Mouse (Mus musculus): ENCODE results near the gene Adam12. TPM values are rescaled to one million over a fixed set of nuclear protein-coding genes. Genes with fewer than 3 reads are reported as not detected.

Gene Adam12
- polyA plus RNA-seq (2015; fragmentation: Nextera tagmentation; extraction: Ambion mirVana), result 2.3 and 2.8 TPM in 2 replicates

DNA sequence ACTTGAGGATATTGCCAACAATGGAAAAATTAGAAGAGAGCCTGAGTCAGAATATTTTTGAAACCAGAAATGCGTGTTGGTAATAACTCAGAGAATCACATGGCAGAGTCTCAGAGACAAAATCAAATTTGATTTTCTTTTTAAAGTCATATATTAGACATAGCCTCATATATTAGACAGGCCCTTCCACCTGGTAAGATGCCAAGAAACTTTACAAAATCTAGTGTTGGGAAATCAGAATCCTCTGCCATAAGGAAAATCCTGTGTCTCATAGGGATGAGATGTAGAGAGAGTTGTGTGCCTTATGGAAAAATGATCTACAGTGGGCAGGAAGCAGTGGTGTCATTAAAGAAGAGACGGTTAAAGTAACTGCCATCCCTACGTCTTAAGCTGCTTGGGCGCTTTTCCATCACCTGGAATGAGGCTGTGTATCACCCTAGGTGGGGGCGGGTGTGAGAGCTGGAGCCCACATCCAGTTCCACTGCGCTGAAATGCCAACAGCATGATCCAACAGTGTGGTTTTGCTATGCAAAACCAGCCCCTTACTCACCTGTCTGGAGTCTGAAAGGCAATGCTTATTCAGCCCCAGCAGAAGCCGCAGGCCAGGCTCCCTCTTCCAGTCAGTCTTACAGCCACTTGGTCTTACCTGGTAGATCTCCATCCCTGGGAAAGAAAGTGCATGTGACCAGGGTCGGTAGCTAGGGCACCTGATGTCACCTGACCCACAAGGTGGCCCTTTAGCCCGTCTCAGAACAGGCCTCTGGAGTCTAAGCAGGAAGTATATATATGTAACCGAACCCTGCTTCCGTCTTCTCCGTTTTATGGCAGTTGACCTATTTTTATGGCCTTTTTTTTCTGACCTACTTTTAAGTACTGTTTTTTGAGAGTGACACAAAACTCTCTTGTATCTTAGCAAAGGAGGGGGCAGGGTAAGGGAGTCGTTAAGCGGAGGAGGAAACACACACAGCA lies at the start of gene Adam12:
Gene Adam12 (minus strand): TSS at position 769 of the 969 bp plus-strand sequence.
- Histone ChIP-seq H3K36me3 (no peaks in the 10 kb centered on the region), H3K27ac (replicated peaks) (no peak within 1 kb of the TSS)
- 79% methylated on average over 14 of the region's 14 CpGs for WGBS

DNA sequence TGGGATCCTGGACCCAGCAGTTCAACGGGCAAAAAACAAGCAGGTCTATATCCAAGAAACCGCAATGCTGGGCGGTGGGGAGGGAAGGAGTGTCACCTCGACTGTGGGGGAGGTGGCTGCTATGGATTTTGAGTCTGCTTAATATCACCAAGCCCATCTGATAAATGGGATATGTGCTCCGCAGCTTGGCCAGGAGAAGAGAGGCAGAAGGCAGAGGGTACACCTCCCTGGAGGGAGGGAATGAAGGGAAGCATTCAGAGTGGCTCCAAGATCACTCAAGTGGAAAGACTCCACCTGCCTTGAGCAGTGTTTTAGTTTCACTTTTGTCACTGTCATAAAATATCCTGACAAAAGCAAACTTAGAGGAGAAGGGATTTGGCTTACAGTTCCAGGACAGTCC lies 41.0 kb upstream of the Adam12 start:
- Histone ChIP-seq H3K4me1 (no peaks in the 10 kb centered on the region), H3K36me3 (no peaks in the 10 kb centered on the region), H3K27ac (replicated peaks) (no peak overlapping the region), H3K9me3 (no peaks in the 10 kb centered on the region), H3K27me3 (no peaks in the 10 kb centered on the region), H3K4me2 (replicated peaks) (no peak overlapping the region), H3K9ac (replicated peaks) (no peak overlapping the region), H3K4me3 (no peak overlapping the region)
- 86% methylated on average over 5 of the region's 5 CpGs for WGBS
- no peak for ATAC-seq (replicated peaks)

More for the DNA sequence above, at the start of gene Adam12:
- Histone ChIP-seq H3K4me2 (replicated peaks) (no peak within 1 kb of the TSS), H3K4me3 (no peak within 1 kb of the TSS), H3K9me3 (no peaks in the 10 kb centered on the region), H3K4me1 (peaks cover 8% of the 10 kb centered on the region), H3K9ac (replicated peaks) (no peak within 1 kb of the TSS), H3K27me3 (no peaks in the 10 kb centered on the region)
- no peak for ATAC-seq (replicated peaks)

DNA sequence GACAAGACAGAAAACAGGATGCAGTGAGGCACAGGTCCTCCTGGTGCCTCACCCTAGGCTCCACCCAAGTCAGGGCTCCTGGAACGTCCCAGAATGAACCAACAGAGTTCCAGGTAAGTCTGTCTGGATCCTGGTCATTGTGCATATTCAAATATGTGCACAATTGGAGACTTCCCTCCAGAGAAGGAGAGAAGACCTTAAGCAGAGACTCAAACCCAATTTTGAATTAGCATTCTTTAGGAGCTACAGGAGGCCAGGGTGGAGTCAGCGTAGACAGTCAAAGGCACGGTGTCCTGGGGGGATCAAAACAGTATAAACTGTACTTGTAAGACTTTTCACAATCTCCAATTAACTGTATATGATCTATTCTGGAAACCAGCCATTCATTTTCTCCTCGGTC lies 40.5 kb upstream of the Adam12 start:
- no peak for ATAC-seq (replicated peaks)
- WGBS, result 60% methylated on average over 4 of the region's 4 CpGs
- Histone ChIP-seq H3K4me3 (no peak overlapping the region), H3K36me3 (no peaks in the 10 kb centered on the region), H3K9me3 (no peaks in the 10 kb centered on the region), H3K4me1 (no peaks in the 10 kb centered on the region), H3K27ac (replicated peaks) (no peak overlapping the region), H3K27me3 (no peaks in the 10 kb centered on the region), H3K4me2 (replicated peaks) (no peak overlapping the region), H3K9ac (replicated peaks) (no peak overlapping the region)

DNA sequence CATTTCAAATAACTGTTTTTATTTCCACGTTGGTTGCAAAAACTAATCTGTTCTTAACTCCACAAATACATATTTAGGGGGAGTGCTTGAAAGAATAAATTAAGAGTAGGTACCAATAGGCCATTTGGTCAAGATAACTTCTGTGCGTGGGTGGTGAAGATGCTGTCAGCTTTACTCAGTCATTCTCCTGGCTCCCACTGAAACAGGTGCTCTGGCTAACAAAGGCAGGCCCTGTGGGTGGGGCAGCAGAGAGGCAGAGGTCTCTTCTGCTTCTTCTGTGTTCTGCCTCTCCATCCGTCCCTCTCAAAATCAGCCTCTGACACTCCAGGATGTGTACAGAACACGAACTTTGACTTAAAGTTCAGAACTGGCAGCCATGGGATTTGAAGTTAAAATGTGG lies 33.8 kb upstream of the Adam12 start:
- no peak for ATAC-seq (replicated peaks)
- Histone ChIP-seq H3K4me1 (no peaks in the 10 kb centered on the region), H3K27me3 (no peaks in the 10 kb centered on the region), H3K4me3 (no peak overlapping the region), H3K4me2 (replicated peaks) (no peak overlapping the region), H3K27ac (replicated peaks) (no peak overlapping the region), H3K36me3 (no peaks in the 10 kb centered on the region), H3K9ac (replicated peaks) (no peak overlapping the region), H3K9me3 (no peaks in the 10 kb centered on the region)
- 83% methylated on average over 4 of the region's 4 CpGs for WGBS

DNA sequence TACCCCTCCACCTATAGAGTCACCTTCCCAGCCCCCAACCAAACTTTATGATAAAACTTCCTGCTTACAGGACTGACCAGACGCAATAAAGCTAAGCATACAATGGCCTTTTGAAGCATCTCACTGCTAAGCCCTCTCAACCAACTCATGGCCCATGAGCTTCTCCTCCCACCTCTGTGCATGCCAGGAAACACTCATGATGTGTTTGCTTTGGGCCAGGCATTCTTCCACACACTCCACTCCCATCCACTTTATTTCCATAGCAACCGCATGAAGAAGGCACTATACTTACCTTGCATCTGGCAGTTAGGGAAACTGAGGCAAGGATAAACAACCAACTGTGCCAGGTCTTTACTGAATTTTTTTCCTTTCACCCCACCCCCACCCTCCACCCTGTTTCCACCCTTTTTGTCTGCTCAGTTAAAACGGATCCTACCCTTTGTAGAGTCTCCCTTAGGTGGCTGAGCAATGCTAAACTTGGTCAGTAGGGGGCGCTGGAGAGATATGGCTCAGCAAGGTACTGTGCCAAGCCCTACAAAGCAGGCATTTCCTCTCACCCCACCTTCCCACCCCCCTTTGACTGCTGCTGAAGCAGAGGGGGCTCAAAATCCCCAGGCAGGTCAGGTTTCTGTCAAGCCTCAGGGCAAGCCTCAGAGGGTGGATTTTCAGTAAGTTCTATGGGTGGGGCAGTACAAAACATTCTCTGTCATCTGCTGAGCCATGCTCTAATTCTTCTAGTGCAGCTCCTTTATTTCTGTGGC lies 31.4 kb upstream of the Adam12 start:
- Histone ChIP-seq H3K27me3 (no peaks in the 10 kb centered on the region), H3K4me1 (no peaks in the 10 kb centered on the region), H3K9me3 (no peaks in the 10 kb centered on the region), H3K4me2 (replicated peaks) (no peak overlapping the region), H3K4me3 (no peak overlapping the region), H3K36me3 (no peaks in the 10 kb centered on the region), H3K27ac (replicated peaks) (no peak overlapping the region), H3K9ac (replicated peaks) (no peak overlapping the region)
- no peak for ATAC-seq (replicated peaks)
- 44% methylated on average over 4 of the region's 4 CpGs for WGBS

DNA sequence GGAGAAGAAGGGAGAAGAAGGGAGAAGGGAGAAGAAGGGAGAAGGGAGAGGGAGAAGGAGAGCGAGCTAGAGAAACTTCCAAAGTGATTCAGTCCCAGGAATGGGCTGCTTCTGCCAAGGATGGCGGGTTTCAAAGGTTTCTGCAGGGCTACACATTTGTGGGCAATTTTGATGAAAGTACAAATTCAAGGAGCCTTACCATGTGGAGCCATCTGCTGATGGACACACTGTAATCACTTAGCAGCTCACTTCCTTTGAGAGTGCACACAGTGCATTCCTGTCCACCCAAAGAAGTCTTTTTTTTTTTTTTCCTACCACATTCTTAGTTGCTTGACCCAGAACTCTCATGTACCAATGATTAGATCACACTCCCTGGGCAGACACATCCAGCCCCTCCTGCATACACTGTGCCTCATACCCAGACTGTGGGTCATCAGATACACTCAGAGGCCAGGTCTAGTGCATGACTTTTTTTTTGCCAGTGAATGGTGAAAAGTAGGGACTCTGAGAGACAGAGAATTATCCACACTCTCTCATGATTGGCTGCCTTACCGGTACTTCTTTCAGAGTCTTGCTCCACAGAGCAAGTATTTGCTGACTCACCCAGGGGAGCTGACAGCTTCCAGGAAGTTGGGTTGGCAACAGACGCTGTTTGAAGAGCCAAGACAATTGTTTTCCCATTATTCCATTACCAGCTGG lies 29.2 kb upstream of the Adam12 start:
- H3K27me3 ChIP-seq, result no peaks in the 10 kb centered on the region
- H3K27ac ChIP-seq (replicated peaks), result no peak overlapping the region
- no peak for ATAC-seq (replicated peaks)
- no peak overlapping the region for H3K4me2 ChIP-seq (replicated peaks)
- H3K9me3 ChIP-seq, result no peaks in the 10 kb centered on the region
- H3K36me3 ChIP-seq, result no peaks in the 10 kb centered on the region
- H3K4me3 ChIP-seq, result no peak overlapping the region
- H3K4me1 ChIP-seq, result no peaks in the 10 kb centered on the region
- H3K9ac ChIP-seq (replicated peaks), result no peak overlapping the region
- WGBS, result 57% methylated on average over 4 of the region's 4 CpGs

DNA sequence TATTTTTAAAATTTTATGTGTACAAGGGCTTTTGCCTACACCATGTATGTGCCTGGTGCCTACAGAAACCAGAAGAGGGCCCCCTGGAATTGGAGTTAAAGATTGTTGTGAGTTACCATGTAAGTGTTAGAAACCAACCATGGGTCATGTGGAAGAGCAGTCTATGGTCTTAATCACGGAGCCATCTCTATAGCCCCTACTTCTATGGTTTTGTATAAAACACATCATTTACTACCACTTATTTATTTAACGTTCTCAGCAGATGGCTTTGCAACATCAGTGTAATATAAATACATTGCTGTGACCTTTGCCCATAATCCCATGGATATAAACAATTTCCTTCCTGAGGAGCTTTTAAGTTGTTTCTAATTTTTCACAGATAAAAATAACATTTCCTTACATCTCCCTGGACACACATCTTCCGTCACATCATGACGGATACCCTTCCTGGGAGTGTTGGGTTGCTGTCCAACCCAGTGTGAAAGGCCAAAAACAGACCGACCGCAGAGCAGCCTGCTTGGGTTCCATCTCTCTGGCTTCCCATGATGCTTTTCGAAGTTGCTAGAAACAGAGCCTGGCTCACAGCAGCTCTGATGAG lies 18.4 kb upstream of the Adam12 start:
- ATAC-seq (replicated peaks), result no peak
- H3K27me3 ChIP-seq, result no peaks in the 10 kb centered on the region

DNA sequence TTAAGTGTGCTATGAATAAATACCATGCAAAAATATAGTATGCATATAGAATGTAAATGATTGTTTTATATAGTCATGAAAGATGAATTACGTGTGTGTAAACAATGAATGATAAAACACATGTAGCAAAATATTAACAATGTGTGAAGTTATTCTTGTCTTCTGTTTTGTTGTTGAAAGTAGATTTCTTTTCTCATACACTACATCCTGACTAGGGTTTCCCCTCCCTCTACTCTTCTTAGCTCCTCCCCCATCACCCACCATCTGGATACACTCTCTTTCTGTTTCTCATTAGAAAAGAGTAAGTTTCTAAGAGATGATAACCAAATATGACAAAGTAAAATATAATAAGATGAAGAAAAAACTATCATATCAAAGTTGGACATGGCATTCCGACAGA lies 16.1 kb upstream of the Adam12 start:
- Histone ChIP-seq H3K9me3 (no peaks in the 10 kb centered on the region), H3K4me1 (no peaks in the 10 kb centered on the region), H3K27me3 (no peaks in the 10 kb centered on the region), H3K27ac (replicated peaks) (no peak overlapping the region), H3K4me2 (replicated peaks) (no peak overlapping the region), H3K4me3 (no peak overlapping the region), H3K36me3 (no peaks in the 10 kb centered on the region), H3K9ac (replicated peaks) (no peak overlapping the region)
- 90% methylated on average over 2 of the region's 2 CpGs for WGBS
- no peak for ATAC-seq (replicated peaks)

More for the DNA sequence above, 18.4 kb upstream of the Adam12 start:
- Histone ChIP-seq H3K9ac (replicated peaks) (no peak overlapping the region), H3K9me3 (no peaks in the 10 kb centered on the region), H3K4me1 (no peaks in the 10 kb centered on the region), H3K27ac (replicated peaks) (no peak overlapping the region), H3K4me3 (no peak overlapping the region), H3K4me2 (replicated peaks) (no peak overlapping the region), H3K36me3 (no peaks in the 10 kb centered on the region)
- 90% methylated on average over 7 of the region's 7 CpGs for WGBS

DNA sequence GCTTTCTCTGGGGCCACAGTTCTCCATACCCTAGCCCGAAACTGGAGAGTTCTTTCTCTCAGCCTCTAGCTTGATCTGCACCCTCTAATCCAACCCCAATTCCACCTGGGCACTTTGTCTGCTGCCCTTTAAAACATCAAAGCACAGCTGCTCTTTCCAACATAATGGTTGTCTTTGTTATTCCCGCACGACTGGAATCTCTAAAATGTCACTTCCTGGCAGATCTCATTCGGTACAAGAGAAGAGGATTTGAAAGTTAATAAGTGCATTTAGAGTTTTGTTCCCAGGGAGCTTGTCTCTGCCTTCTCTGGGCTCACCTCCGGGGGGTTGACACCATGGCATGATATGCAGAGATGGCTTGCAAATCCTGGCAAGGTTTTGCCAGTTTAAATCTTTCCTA lies 14.7 kb upstream of the Adam12 start:
- Histone ChIP-seq H3K9ac (replicated peaks) (no peak overlapping the region), H3K9me3 (no peaks in the 10 kb centered on the region), H3K36me3 (no peaks in the 10 kb centered on the region), H3K4me2 (replicated peaks) (no peak overlapping the region), H3K4me1 (no peaks in the 10 kb centered on the region), H3K27me3 (no peaks in the 10 kb centered on the region), H3K4me3 (no peak overlapping the region), H3K27ac (replicated peaks) (no peak overlapping the region)
- ATAC-seq (replicated peaks), result no peak
- 21% methylated on average over 5 of the region's 5 CpGs for whole genome bisulfite sequencing

DNA sequence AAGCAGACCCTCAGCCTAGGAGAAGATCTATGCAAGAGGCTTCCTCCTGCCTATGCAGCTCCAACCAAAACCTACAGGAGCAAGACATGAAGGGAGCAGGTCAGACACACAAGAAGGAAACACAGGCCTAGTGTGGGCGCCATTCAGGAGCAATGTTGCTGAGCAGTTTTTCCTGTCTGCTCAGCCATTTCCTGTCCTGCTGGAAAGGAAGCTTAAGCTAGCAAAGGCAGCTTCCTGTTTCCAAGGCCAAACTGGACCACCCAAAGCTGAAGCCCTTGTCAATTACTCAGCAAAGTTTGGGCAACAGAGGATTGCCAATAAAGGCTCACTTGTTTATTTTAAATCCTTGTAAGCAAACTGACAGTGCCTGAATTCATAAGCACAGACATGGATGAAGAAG lies 10.8 kb upstream of the Adam12 start:
- WGBS, result 85% methylated on average over 1 of the region's 1 CpGs
- ATAC-seq (replicated peaks), result no peak

DNA sequence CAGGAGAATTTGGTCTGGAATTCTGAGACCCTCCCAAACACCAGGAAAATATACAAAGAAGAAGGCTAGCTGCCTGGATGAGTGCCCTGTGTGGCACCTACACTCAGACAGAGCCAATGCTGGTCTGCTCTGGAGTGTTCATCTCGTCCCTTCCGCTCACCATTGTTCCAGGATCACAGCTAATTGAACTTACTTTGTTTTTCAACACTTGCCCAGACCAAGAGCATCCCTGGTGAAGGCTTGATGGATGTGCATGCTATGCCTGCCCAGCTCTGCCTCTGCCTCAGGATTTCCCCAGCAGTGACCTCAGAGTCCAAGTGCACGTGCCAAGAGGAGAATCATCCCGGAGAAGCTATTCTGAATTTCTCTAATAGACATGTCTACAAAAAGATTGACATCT lies 9.3 kb upstream of the Adam12 start:
- no peak overlapping the region for H3K4me2 ChIP-seq (replicated peaks)
- WGBS, result 77% methylated on average over 4 of the region's 4 CpGs
- no peaks in the 10 kb centered on the region for H3K36me3 ChIP-seq
- H3K4me1 ChIP-seq, result no peaks in the 10 kb centered on the region
- no peak overlapping the region for H3K4me3 ChIP-seq
- H3K27ac ChIP-seq (replicated peaks), result no peak overlapping the region
- H3K27me3 ChIP-seq, result no peaks in the 10 kb centered on the region
- H3K9ac ChIP-seq (replicated peaks), result no peak overlapping the region
- no peak for ATAC-seq (replicated peaks)
- no peaks in the 10 kb centered on the region for H3K9me3 ChIP-seq

More for the DNA sequence above, 10.8 kb upstream of the Adam12 start:
- H3K27ac ChIP-seq (replicated peaks), result no peak overlapping the region
- no peaks in the 10 kb centered on the region for H3K4me1 ChIP-seq
- no peaks in the 10 kb centered on the region for H3K36me3 ChIP-seq
- H3K9me3 ChIP-seq, result no peaks in the 10 kb centered on the region
- no peaks in the 10 kb centered on the region for H3K27me3 ChIP-seq
- no peak overlapping the region for H3K9ac ChIP-seq (replicated peaks)
- no peak overlapping the region for H3K4me3 ChIP-seq
- no peak overlapping the region for H3K4me2 ChIP-seq (replicated peaks)
